Mouse (Mus musculus) megakaryocyte-erythroid progenitor cell, adult 5 weeks (primary cell): ENCODE measurements around the gene Vinac1. TPM values are rescaled to one million over a fixed set of nuclear protein-coding genes. Genes with fewer than 3 reads are reported as not detected.

Experiments
- polyA plus RNA-seq: library from polyadenylated mRNA; stranded (reverse); fragments of >175 nt; gene quantifications from 2 replicates; pipeline ENCODE4 v1.2.3, GENCODE M21; 2012

Gene Vinac1
- not detected in 2 replicates for polyA plus RNA-seq

DNA sequence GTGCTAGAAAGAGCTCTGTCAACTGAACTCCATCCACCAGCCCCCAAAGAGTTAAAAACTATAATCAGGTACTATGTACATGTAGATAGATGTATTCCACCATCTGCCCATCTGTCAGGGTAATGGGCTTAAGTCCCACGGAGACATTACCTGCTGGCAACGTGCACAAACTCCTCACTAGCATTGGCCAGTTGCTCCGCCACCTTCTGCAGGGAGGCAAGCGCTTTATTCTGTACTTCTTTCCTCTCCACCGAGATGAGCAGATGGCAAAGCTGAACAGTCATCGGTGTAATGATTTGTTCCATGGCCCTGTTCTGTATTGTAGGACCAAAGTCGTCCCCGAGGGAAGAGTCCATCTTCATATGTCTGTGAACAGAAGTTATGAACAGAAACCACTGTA is at the start of gene Vinac1:
Vinac1 (minus strand) TSS at position 362 of the 400 bp plus-strand sequence.

DNA sequence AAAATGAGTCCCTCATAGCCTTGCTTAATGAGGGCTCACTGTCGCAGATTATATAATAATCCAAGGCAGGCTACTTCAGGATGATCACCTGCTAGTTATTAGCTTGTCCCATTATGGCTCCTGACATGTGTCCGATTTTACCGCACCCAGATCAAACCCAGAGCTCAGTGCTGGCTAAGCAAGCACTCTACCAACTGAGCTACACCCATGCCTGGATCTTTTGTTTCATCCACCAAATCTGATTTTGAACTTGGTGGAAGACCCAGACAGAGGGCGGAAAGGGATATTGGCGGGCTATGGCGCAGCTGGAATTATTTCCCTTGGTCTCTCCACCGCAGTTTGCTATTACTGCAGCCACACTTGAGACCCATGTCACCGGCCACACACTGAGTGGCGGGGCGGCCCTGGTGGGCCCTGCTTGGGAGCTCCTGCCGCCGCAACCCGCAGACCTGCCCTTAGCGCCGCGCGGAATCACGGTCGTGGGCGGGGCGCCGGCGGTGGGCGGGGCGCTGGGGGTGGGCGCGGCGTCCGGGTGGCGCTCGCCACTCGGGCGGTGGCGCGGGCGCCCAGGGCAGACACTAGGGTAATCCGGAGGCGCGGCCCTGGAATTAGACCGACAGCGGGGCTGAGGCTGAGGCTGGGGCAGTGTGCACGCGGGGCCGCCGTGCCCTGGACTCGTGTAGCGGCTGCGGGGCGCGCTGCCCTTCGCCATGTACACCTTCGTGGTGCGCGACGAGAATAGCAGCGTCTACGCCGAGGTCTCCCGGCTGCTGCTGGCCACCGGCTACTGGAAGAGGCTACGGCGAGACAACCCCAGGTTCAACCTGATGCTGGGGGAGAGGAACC is 17.7 kb upstream of the Vinac1 start, which contains the start of gene Ttl:
Ttl (plus strand) TSS at position 506 of the 846 bp plus-strand sequence.

Other genes with a start within 250 kb of the Vinac1 start
- 1.9 and 2.4 TPM in 2 replicates for gene Tmem87b, start 230.1 kb downstream of the Vinac1 start, polyA plus RNA-seq
- gene Fbln7, start 185.2 kb downstream of the Vinac1 start, polyA plus RNA-seq = not detected in 2 replicates
- gene Zc3h8, start 104.1 kb downstream of the Vinac1 start, polyA plus RNA-seq = 1.2 and 1.3 TPM in 2 replicates
- gene Zc3h6, start 80.8 kb downstream of the Vinac1 start, polyA plus RNA-seq = 2.2 and 2.4 TPM in 2 replicates
- 9.9 and 10.4 TPM in 2 replicates for gene Gm10762, start 80.4 kb downstream of the Vinac1 start, polyA plus RNA-seq
- 1.8 and 2.5 TPM in 2 replicates for gene Ttl, start 17.8 kb upstream of the Vinac1 start, polyA plus RNA-seq
- gene Polr1b, start 52.8 kb upstream of the Vinac1 start, polyA plus RNA-seq = 18.3 and 19.6 TPM in 2 replicates
- gene Chchd5, start 81.5 kb upstream of the Vinac1 start, polyA plus RNA-seq = 15.5 and 18.2 TPM in 2 replicates
- 54.0 and 79.7 TPM in 2 replicates for gene Slc20a1, start 150.6 kb upstream of the Vinac1 start, polyA plus RNA-seq
- 24.0 and 33.4 TPM in 2 replicates for gene Ckap2l, start 249.0 kb upstream of the Vinac1 start, polyA plus RNA-seq